28 mouse cellular contexts compared by ENCODE assay signal in genomic region chr9:86798129-86798528, GRCm38 (mm10). TPM values are rescaled to one million over a fixed set of nuclear protein-coding genes. Genes with fewer than 3 reads are reported as not detected.
DNase-seq lines count a peak whose midpoint lies in the region; ATAC-seq and TF ChIP-seq lines count a peak whose summit lies in the region.
"Had no signal": no experiment of that assay in that cellular context is flagged by ENCODE, and none has a peak within 500 bp of the region (broad histone marks: within the 10 kb centered on the region; RNA-seq: fewer than 3 reads in every experiment).

No protein-coding gene starts in this region.

- no peak for TF ChIP-seq CTCF in E14TG2a.4 (conservative IDR thresholded peaks at IDR 0.05; ENCODE audit: low read length)

- no peaks in the 10 kb centered on the region for H3K9me3 ChIP-seq in E14TG2a.4 (ENCODE audit: low read length)
- H3K9me3 ChIP-seq in midbrain, embryonic 14.5 days (ENCODE audit: control insufficient read depth, low read length): no peaks in the 10 kb centered on the region
- H3K9me3 ChIP-seq: embryonic facial prominence, embryonic 13.5 days; forebrain, embryonic 10.5 days; forebrain, embryonic 15.5 days; heart, embryonic 12.5 days; intestine, embryonic 15.5 days; limb, embryonic 13.5 days; lung, embryonic 15.5 days; midbrain, embryonic 10.5 days; neural tube, embryonic 12.5 days had no signal

- WGBS in midbrain, embryonic 14.5 days: 91% methylated on average over 5 of the region's 5 CpGs

- H3K27me3 ChIP-seq in E14TG2a.4 (ENCODE audit: insufficient read depth, low read length): no peaks in the 10 kb centered on the region
- no peaks in the 10 kb centered on the region for H3K27me3 ChIP-seq in midbrain, embryonic 14.5 days (ENCODE audit: control insufficient read depth, insufficient read depth, low read length)
- H3K27me3 ChIP-seq: embryonic facial prominence, embryonic 13.5 days; forebrain, embryonic 15.5 days; heart, embryonic 12.5 days; intestine, embryonic 15.5 days; limb, embryonic 13.5 days; lung, embryonic 15.5 days; neural tube, embryonic 12.5 days had no signal

- no peak overlapping the region for H3K9ac ChIP-seq in midbrain, embryonic 14.5 days (replicated peaks; ENCODE audit: low read length)
- H3K9ac ChIP-seq: embryonic facial prominence, embryonic 13.5 days; forebrain, embryonic 15.5 days; heart, embryonic 12.5 days; intestine, embryonic 15.5 days; limb, embryonic 13.5 days; lung, embryonic 15.5 days; neural tube, embryonic 12.5 days had no signal

- no peak overlapping the region for H3K27ac ChIP-seq in midbrain, embryonic 14.5 days (replicated peaks; ENCODE audit: low read depth, low read length)
- H3K27ac ChIP-seq: embryonic facial prominence, embryonic 13.5 days; forebrain, embryonic 15.5 days; intestine, embryonic 15.5 days; kidney, postnatal 0 days; limb, embryonic 13.5 days; lung, embryonic 15.5 days; midbrain, embryonic 10.5 days; neural tube, embryonic 12.5 days had no signal

- ATAC-seq in midbrain, embryonic 14.5 days (ENCODE audit: low FRiP score, low TSS enrichment): no peak
- ATAC-seq: activated CD4-positive, CD25-positive, alpha-beta regulatory T cell, adult 4 months; CD4-positive, CD25-positive, alpha-beta regulatory T cell, adult 4 months; forebrain, embryonic 15.5 days; hindbrain, embryonic 16.5 days; intestine, embryonic 15.5 days had no signal

- H3K4me3 ChIP-seq in E14TG2a.4 (replicated peaks; ENCODE audit: low read length): peak overlapping the region; percentile 43
- no peak overlapping the region for H3K4me3 ChIP-seq in midbrain, embryonic 14.5 days (replicated peaks; ENCODE audit: low read depth, low read length)
- H3K4me3 ChIP-seq: embryonic facial prominence, embryonic 13.5 days; forebrain, embryonic 10.5 days; forebrain, embryonic 15.5 days; heart, embryonic 12.5 days; intestine, embryonic 15.5 days; limb, embryonic 13.5 days; lung, embryonic 15.5 days; midbrain, embryonic 10.5 days; myocyte; neural tube, embryonic 12.5 days had no signal

- no peak overlapping the region for H3K4me2 ChIP-seq in midbrain, embryonic 14.5 days (ENCODE audit: low read length)
- H3K4me2 ChIP-seq: embryonic facial prominence, embryonic 13.5 days; forebrain, embryonic 15.5 days; heart, embryonic 12.5 days; intestine, embryonic 15.5 days; limb, embryonic 13.5 days; liver, embryonic 11.5 days; lung, embryonic 15.5 days; neural tube, embryonic 12.5 days had no signal

- peaks cover 22% of the 10 kb centered on the region for H3K4me1 ChIP-seq in E14TG2a.4 (replicated peaks; ENCODE audit: low read depth, low read length)
- no peaks in the 10 kb centered on the region for H3K4me1 ChIP-seq in midbrain, embryonic 14.5 days (ENCODE audit: control insufficient read depth, insufficient read depth, low read length)
- H3K4me1 ChIP-seq: forebrain, embryonic 15.5 days; intestine, embryonic 15.5 days; lung, embryonic 15.5 days; midbrain, embryonic 10.5 days; neural tube, embryonic 12.5 days had no signal

- peak; percentile 59 for DNase-seq in brain, adult 2 months (ENCODE audit: low read depth, low spot score)
- DNase-seq in cerebellum, adult 8-10 months: peak; percentile 44
- peak; percentile 47 to 50 for DNase-seq in cerebellum, postnatal 36 days
- DNase-seq in midbrain, embryonic 14.5 days: no peak
- no peak for DNase-seq in kidney, postnatal 14 days
- no peak for DNase-seq in embryo, embryonic 10 days (ENCODE audit: low spot score)
- DNase-seq: adrenal gland, adult 8-10 months; gastrocnemius, postnatal 25 days; heart, adult 18-20 months; kidney, adult 2 months; right cerebral cortex, postnatal 4 days; thymus, postnatal 4 days had no signal

- H3K36me3 ChIP-seq in E14TG2a.4 (ENCODE audit: insufficient read depth, low read length): no peaks in the 10 kb centered on the region
- H3K36me3 ChIP-seq in midbrain, embryonic 14.5 days (ENCODE audit: control insufficient read depth, insufficient read depth, low read length): peaks cover 29% of the 10 kb centered on the region
- H3K36me3 ChIP-seq: embryonic facial prominence, embryonic 13.5 days; forebrain, embryonic 10.5 days; forebrain, embryonic 15.5 days; intestine, embryonic 15.5 days; limb, embryonic 13.5 days; lung, embryonic 15.5 days; midbrain, embryonic 10.5 days had no signal

RNA-seq across cellular contexts. Expression of gene Prss35, which starts 54.7 kb away (rescaled TPM):
- 2.9 and 3.3 TPM in 2 replicates for polyA plus RNA-seq in midbrain, embryonic 14.5 days (2014; fragmentation: Nextera tagmentation; extraction: Ambion mirVana)
- polyA plus RNA-seq: activated CD4-positive, CD25-positive, alpha-beta regulatory T cell, adult 4 months; CD4-positive, CD25-positive, alpha-beta regulatory T cell, adult 4 months had no signal

Comparison
In these comparisons a context has a peak if more than half of its experiments do, and no peak if none do; other contexts are left out.
1. DNase-seq: peak in brain, adult 2 months (single experiment), cerebellum, adult 8-10 months (single experiment) and cerebellum, postnatal 36 days (2 of 2); none in midbrain, embryonic 14.5 days (single experiment), kidney, postnatal 14 days (single experiment) and embryo, embryonic 10 days (single experiment).